Mouse (Mus musculus) MEL (cell line): Measurements from ENCODE around the gene Pank4. TPM values are rescaled to one million over a fixed set of nuclear protein-coding genes. Genes with fewer than 3 reads are reported as not detected.

Experiments used
- DNase-seq: peaks from one replicate; pipeline ENCODE4 v3.0.0; 2011; ENCODE audit warnings: low read depth, low spot score
- H3K27ac ChIP-seq: 2 replicates; pipeline ENCODE4 v1.5.1; 2012; ENCODE audit warnings: low read depth, mild to moderate bottlenecking, control low read depth, low read length, moderate library complexity; ENCODE audit not compliant: control insufficient read depth
- H3K27me3 ChIP-seq, 2 experiments: fragments of 150-350 bp in 1 of 2; sonication (generic) in 1 of 2; 2 replicates each; pipeline ENCODE4 v1.6.1; 2012; ENCODE audit warnings: low read length in 2 of 2, mild to moderate bottlenecking in 2 of 2, improper control_type of control experiment in 1 of 2, moderate library complexity in 1 of 2; ENCODE audit not compliant: insufficient read depth in 2 of 2, control insufficient read depth in 1 of 2
- H3K36me3 ChIP-seq, 2 experiments: 2 replicates each; pipeline ENCODE4 v1.6.1; 2012 to 2014; ENCODE audit warnings: low read length in 2 of 2, improper control_type of control experiment in 1 of 2, inconsistent platforms in 1 of 2, mild to moderate bottlenecking in 1 of 2; ENCODE audit not compliant: insufficient read depth in 2 of 2, control insufficient read depth in 1 of 2
- H3K4me1 ChIP-seq, 2 experiments: fragments of 150-350 bp in 1 of 2; sonication (generic) in 1 of 2; 2 replicates each; pipeline ENCODE4 v1.6.1; 2012; ENCODE audit warnings: low read length in 2 of 2, improper control_type of control experiment in 1 of 2, mild to moderate bottlenecking in 1 of 2; ENCODE audit not compliant: insufficient read depth in 2 of 2, control insufficient read depth in 1 of 2
- H3K4me3 ChIP-seq, 2 experiments: fragments of 150-350 bp in 1 of 2; sonication (generic) in 1 of 2; 2 replicates each; pipeline ENCODE4 v1.5.1; 2012; ENCODE audit warnings: low read depth in 2 of 2, low read length in 2 of 2, mild to moderate bottlenecking in 2 of 2, moderate library complexity in 2 of 2, control low read depth in 1 of 2, improper control_type of control experiment in 1 of 2; ENCODE audit not compliant: control insufficient read depth in 1 of 2, insufficient read depth in 1 of 2
- H3K79me2 ChIP-seq: 2 replicates; pipeline ENCODE4 v1.6.1; 2012; ENCODE audit warnings: mild to moderate bottlenecking, low read length, moderate library complexity; ENCODE audit not compliant: control insufficient read depth, poor library complexity, insufficient read depth
- H3K9ac ChIP-seq: 2 replicates; pipeline ENCODE4 v1.6.1; 2012; ENCODE audit warnings: low read depth, mild to moderate bottlenecking, control low read depth, low read length, moderate library complexity; ENCODE audit not compliant: control insufficient read depth, poor library complexity, severe bottlenecking
- H3K9me3 ChIP-seq: fragments of 150-350 bp; sonication (generic); replicated peaks from 2 replicates; pipeline ENCODE4 v1.6.1; 2012; ENCODE audit warnings: mild to moderate bottlenecking, low read length, improper control_type of control experiment, moderate library complexity; ENCODE audit not compliant: insufficient read depth
- CHD1 ChIP-seq: IDR thresholded peaks from 2 replicates; pipeline ENCODE4 v1.6.1; 2012; ENCODE audit warnings: low read depth, mild to moderate bottlenecking, inconsistent platforms, low read length, improper control_type of control experiment
- CHD2 ChIP-seq: IDR thresholded peaks from 2 replicates; pipeline ENCODE4 v1.6.1; 2011; ENCODE audit warnings: low read length, improper control_type of control experiment
- CTCF ChIP-seq, 3 experiments: IDR thresholded peaks in 2 of 3; conservative IDR thresholded peaks in 1 of 3; 2 replicates each; pipeline ENCODE4 v1.5.1; 2011 to 2012; ENCODE audit warnings: low read length in 3 of 3, low read depth in 2 of 3, mild to moderate bottlenecking in 2 of 3, improper control_type of control experiment in 1 of 3, inconsistent platforms in 1 of 3, mixed read lengths in 1 of 3, moderate library complexity in 1 of 3; ENCODE audit not compliant: control insufficient read depth in 1 of 3, insufficient read depth in 1 of 3, poor library complexity in 1 of 3, severe bottlenecking in 1 of 3
- E2F4 ChIP-seq: IDR thresholded peaks from 2 replicates; pipeline ENCODE4 v1.6.1; 2011; ENCODE audit warnings: low read depth, low read length, improper control_type of control experiment, borderline replicate concordance
- EP300 ChIP-seq, 2 experiments: IDR thresholded peaks; 2 replicates each; pipeline ENCODE4 v1.6.1; 2011; ENCODE audit warnings: improper control_type of control experiment in 2 of 2, low read length in 2 of 2, low read depth in 1 of 2, mild to moderate bottlenecking in 1 of 2
- ETS1 ChIP-seq: IDR thresholded peaks from 2 replicates; pipeline ENCODE4 v1.6.1; 2012; ENCODE audit warnings: low read depth, mild to moderate bottlenecking, inconsistent platforms, low read length, improper control_type of control experiment, moderate library complexity
- GATA1 ChIP-seq: IDR thresholded peaks from 2 replicates; pipeline ENCODE4 v1.6.1; 2011; ENCODE audit warnings: low read depth, low read length, improper control_type of control experiment
- HCFC1 ChIP-seq: IDR thresholded peaks from 2 replicates; pipeline ENCODE4 v1.6.1; 2012; ENCODE audit warnings: low read depth, mild to moderate bottlenecking, inconsistent platforms, low read length, improper control_type of control experiment, moderate library complexity
- KAT2A ChIP-seq: conservative IDR thresholded peaks from 2 replicates; pipeline ENCODE4 v1.6.1; 2012; ENCODE audit warnings: low read depth, low read length, improper control_type of control experiment, inconsistent platforms
- MAFK ChIP-seq: IDR thresholded peaks from 2 replicates; pipeline ENCODE4 v1.6.1; 2011; ENCODE audit warnings: low read depth, mild to moderate bottlenecking, low read length, improper control_type of control experiment, borderline replicate concordance
- MAZ ChIP-seq: IDR thresholded peaks from 2 replicates; pipeline ENCODE4 v1.6.1; 2012; ENCODE audit warnings: low read depth, mild to moderate bottlenecking, inconsistent platforms, low read length, improper control_type of control experiment
- MYB ChIP-seq: IDR thresholded peaks from 2 replicates; pipeline ENCODE4 v1.6.1; 2011; ENCODE audit warnings: mild to moderate bottlenecking, low read depth, low read length, improper control_type of control experiment
- MYC ChIP-seq: IDR thresholded peaks from 2 replicates; pipeline ENCODE4 v1.6.1; 2011; ENCODE audit warnings: low read depth, mild to moderate bottlenecking, low read length, improper control_type of control experiment, moderate library complexity
- NELFE ChIP-seq: IDR thresholded peaks from 2 replicates; pipeline ENCODE4 v1.6.1; 2011; ENCODE audit warnings: low read depth, low read length, improper control_type of control experiment
- POLR2AphosphoS2 ChIP-seq: IDR thresholded peaks from 2 replicates; pipeline ENCODE4 v1.6.1; 2011; ENCODE audit warnings: low read length, improper control_type of control experiment
- RCOR1 ChIP-seq: IDR thresholded peaks from 2 replicates; pipeline ENCODE4 v1.6.1; 2012; ENCODE audit warnings: low read depth, mild to moderate bottlenecking, inconsistent platforms, low read length, improper control_type of control experiment
- TBP ChIP-seq: IDR thresholded peaks from 2 replicates; pipeline ENCODE4 v1.8.0; 2011; ENCODE audit warnings: low read depth, low read length, improper control_type of control experiment
- TCF12 ChIP-seq: IDR thresholded peaks from 2 replicates; pipeline ENCODE4 v1.6.1; 2014; ENCODE audit warnings: low read depth, mild to moderate bottlenecking, inconsistent platforms, low read length, improper control_type of control experiment, moderate library complexity
- UBTF ChIP-seq: IDR thresholded peaks from 2 replicates; pipeline ENCODE4 v1.6.1; 2012; ENCODE audit warnings: low read depth, mild to moderate bottlenecking, inconsistent platforms, low read length, improper control_type of control experiment, moderate library complexity, borderline replicate concordance; ENCODE audit not compliant: insufficient read depth
- USF2 ChIP-seq, 2 experiments: IDR thresholded peaks; 2 replicates each; pipeline ENCODE4 v1.6.1; 2011 to 2012; ENCODE audit warnings: improper control_type of control experiment in 2 of 2, low read length in 2 of 2, borderline replicate concordance in 1 of 2, inconsistent platforms in 1 of 2, low read depth in 1 of 2, mild to moderate bottlenecking in 1 of 2; ENCODE audit not compliant: insufficient read depth in 1 of 2
- ZC3H11A ChIP-seq: IDR thresholded peaks from 2 replicates; pipeline ENCODE4 v1.6.1; 2012; ENCODE audit warnings: low read depth, mild to moderate bottlenecking, inconsistent platforms, low read length, improper control_type of control experiment
- ZKSCAN1 ChIP-seq: IDR thresholded peaks from 2 replicates; pipeline ENCODE4 v1.6.1; 2012; ENCODE audit warnings: low read depth, mild to moderate bottlenecking, inconsistent platforms, low read length, improper control_type of control experiment, moderate library complexity
- ZNF384 ChIP-seq: IDR thresholded peaks from 2 replicates; pipeline ENCODE4 v1.6.1; 2012; ENCODE audit warnings: low read depth, mild to moderate bottlenecking, inconsistent platforms, low read length, improper control_type of control experiment
- polyA plus RNA-seq, 2 experiments: library from polyadenylated mRNA; stranded (reverse) in 1 of 2; unstranded in 1 of 2; fragments of >175 nt in 1 of 2; fragments of >200 nt in 1 of 2; gene quantifications; 2 replicates each; pipeline versions ENCODE4 v1.2.1 to v1.2.4; 2012; ENCODE audit warnings: low replicate concordance in 2 of 2, low read depth in 1 of 2; ENCODE audit not compliant: insufficient read length in 2 of 2, insufficient read depth in 1 of 2, missing spikeins in 1 of 2
- total RNA-seq: library from RNA; depleted of rRNA; stranded (reverse); fragments of 300-350 nt; gene quantifications from 2 replicates; pipeline ENCODE4 v1.2.3, GENCODE M21; 2012

Gene Pank4
- total and polyA plus RNA-seq, 3 experiments, result 38.4 to 55.5 TPM; not detected in 1

DNA sequence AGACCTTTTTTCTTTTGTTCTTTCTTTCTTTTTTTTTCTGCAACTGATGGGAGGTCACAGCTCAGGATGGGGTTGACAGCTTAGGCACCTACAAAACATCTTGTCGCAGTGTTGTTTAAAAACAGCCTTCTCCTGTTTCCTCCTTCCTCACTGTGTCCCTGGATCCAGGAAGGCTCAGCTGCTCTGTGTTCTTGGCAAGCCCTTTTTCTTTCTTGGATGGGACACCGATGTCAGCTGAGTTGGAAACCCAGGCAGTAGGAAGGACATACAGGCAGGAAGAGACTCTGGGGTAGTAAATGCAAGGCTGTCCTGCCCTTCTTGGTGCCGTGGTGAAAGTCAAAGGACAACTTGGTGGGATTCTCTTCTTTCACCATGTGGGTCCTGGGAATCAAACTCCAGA, 1.9 kb downstream of the Pank4 start:
- Histone ChIP-seq H3K36me3 (peaks cover 7 to 15% of the 10 kb centered on the region in 2 experiments), H3K27ac (no peak overlapping the region), H3K27me3 (peaks cover 0 to under 1% of the 10 kb centered on the region in 2 experiments; a peak in 1 of 4 replicates), H3K9me3 (no peaks in the 10 kb centered on the region), H3K4me1 (peaks cover 6 to 18% of the 10 kb centered on the region in 2 experiments; a peak in 3 of 4 replicates), H3K79me2 (peaks cover 36% of the 10 kb centered on the region), H3K9ac (peak overlapping the region; percentile 33), H3K4me3 (no peak overlapping the region)
- TF ChIP-seq UBTF (no peak), NELFE (no peak), KAT2A (no peak), ZC3H11A (no peak), CHD2 (no peak), MYB (no peak), EP300 (IDR thresholded peaks at IDR 0.05; ENCODE audit: low read depth in 1 of 2, low read length in 2 of 2) (no peak), CHD1 (no peak), MAFK (no peak), ETS1 (no peak), E2F4 (no peak), TCF12 (no peak), POLR2AphosphoS2 (no peak), TBP (no peak), USF2 (IDR thresholded peaks at IDR 0.05; ENCODE audit: borderline replicate concordance in 1 of 2, insufficient read depth in 1 of 2, low read depth in 1 of 2, low read length in 2 of 2) (no peak), RCOR1 (no peak), MAZ (no peak), ZKSCAN1 (no peak), GATA1 (no peak), CTCF (IDR thresholded peaks at IDR 0.05 in 2 of 3, conservative IDR thresholded peaks at IDR 0.05 in 1 of 3; ENCODE audit: control insufficient read depth in 1 of 3, insufficient read depth in 1 of 3, low read depth in 2 of 3, low read length in 3 of 3, poor library complexity in 1 of 3, severe bottlenecking in 1 of 3) (no peak)
- DNase-seq, result no peak

DNA sequence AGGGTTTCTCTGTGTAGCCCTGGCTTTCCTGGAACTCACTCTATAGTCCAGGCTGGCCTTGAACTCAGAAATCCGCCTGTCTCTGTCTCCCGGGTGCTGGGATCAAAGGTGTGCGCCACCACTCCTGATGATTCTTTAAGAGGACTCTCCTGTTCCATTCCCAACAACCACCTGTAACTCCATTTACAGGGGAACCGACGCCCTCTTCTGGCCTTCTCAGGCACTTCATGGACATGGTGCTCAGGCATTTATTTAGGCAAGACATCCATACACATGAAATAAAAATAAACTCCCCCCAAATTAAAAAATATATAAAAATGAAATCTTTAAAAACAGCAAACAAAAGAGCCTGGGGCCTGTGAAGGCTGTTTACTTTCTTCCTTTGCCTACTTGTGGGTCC, 3.2 kb downstream of the Pank4 start:
- TF ChIP-seq RCOR1 (no peak), HCFC1 (no peak), MYC (no peak), E2F4 (no peak), ZNF384 (0 out of 2 replicates have a peak, but pooled peaks have one; percentile 37), CTCF (IDR thresholded peaks at IDR 0.05 in 2 of 3, conservative IDR thresholded peaks at IDR 0.05 in 1 of 3; ENCODE audit: control insufficient read depth in 1 of 3, insufficient read depth in 1 of 3, low read depth in 2 of 3, low read length in 3 of 3, poor library complexity in 1 of 3, severe bottlenecking in 1 of 3) (peak; percentile 42 to 54 (median 51))
- Histone ChIP-seq H3K4me3 (no peak overlapping the region), H3K27ac (no peak overlapping the region), H3K79me2 (peaks cover 36% of the 10 kb centered on the region), H3K9me3 (no peaks in the 10 kb centered on the region), H3K9ac (no peak overlapping the region), H3K27me3 (no peaks in the 10 kb centered on the region), H3K4me1 (peaks cover 6 to 18% of the 10 kb centered on the region in 2 experiments; a peak in 3 of 4 replicates), H3K36me3 (peaks cover 14 to 15% of the 10 kb centered on the region in 2 experiments)
- DNase-seq, result peak; percentile 57
